Mouse (Mus musculus) liver, adult 2 months (tissue): ENCODE measurements around the gene Zbed5.

Source experiments
- CTCF ChIP-seq: fragments of 200-500 bp; IDR thresholded peaks from 2 replicates; pipeline ENCODE4 v1.5.1; 2011; ENCODE audit warnings: low read depth, low read length, control low read depth
- POLR2A ChIP-seq: fragments of 200-500 bp; IDR thresholded peaks from 2 replicates; pipeline ENCODE4 v1.6.1; 2011; ENCODE audit warnings: low read length, control low read depth; ENCODE audit not compliant: insufficient read depth; ENCODE audit errors: extremely low read depth

GRCm38 (mm10) chr5:129879888-129880287 lies 15.6 kb upstream of the Zbed5 start:
- no peak for TF ChIP-seq CTCF
- no peak for TF ChIP-seq POLR2A
